Mouse (Mus musculus): Measurements from ENCODE around the gene Smad9. TPM values are rescaled to one million over a fixed set of nuclear protein-coding genes. Genes with fewer than 3 reads are reported as not detected.
"Not testable (repeated sequence)": the region's sequence is repeated elsewhere in the genome, so short reads cannot be mapped to it uniquely, and the experiment has no call there.

Gene Smad9
- polyA plus RNA-seq, 1 experiment, result 1.3 TPM

DNA sequence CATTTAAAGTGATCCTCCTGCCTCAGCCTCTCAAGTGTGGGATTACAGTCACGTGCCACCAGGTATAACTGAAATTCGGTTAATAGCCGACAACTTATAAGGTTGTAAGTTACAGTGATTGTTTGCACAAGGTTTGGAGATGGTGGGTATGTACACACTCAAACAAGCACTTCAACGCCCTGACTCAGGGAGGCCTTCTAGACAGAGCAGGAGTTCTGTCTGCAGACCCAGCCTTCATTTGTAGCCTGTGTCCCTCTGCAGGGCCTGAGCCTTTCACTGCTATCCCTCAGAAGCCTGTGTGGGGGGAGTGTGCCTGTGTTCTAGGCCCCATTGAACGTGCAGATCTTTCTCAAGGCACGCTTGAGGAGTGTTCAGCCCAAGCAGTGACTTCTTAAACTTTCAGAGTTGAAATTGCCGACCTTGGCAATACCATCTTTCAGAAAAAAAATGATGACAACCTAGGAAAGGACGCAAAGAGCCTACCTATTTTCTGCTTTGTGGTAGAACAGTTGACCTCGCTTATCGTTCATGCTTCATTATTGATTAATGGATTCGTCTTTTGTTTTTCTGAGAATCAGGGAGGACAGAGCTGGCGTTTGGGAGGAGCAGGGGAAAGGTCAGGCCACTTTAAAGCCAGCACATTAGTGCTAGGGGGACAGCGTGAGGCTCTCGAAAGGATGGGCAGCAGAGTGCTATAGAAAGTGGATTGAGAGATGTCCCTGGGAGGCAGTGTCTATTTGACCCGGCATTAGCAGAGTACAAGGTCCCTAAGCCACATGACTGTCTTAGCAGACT, 5.1 kb downstream of the Smad9 start:
- TF ChIP-seq CTCF (IDR thresholded peaks at IDR 0.05; ENCODE audit: borderline replicate concordance, extremely low read depth, insufficient read depth, insufficient read length), result no peak
- no peak for TF ChIP-seq POLR2A (IDR thresholded peaks at IDR 0.05; ENCODE audit: borderline replicate concordance, extremely low read depth, insufficient read depth, insufficient read length, poor library complexity, severe bottlenecking)
- DNase-seq (ENCODE audit: low read depth), result no peak

DNA sequence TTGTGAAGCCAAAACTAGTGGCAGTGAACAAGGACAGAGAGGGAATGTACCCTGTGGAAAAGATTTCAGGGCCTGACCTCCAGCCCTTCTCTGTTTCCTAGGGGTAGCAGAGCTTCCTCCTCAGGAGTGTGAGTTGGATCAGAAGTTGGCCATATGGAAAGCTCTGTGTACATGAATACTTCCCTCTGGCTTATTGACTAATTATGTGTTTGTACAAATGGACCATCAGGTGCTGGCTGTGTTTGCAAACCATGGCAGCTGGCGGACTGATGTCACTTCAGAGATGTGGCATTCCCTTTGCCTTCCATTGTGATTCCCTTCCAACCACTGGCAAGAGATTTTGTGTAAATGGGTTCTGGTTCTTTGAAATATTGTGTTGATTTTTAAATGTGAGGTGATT, 5.9 kb downstream of the Smad9 start:
- DNase-seq (ENCODE audit: low read depth), result peak; percentile 59
- TF ChIP-seq CTCF (IDR thresholded peaks at IDR 0.05; ENCODE audit: borderline replicate concordance, extremely low read depth, insufficient read depth, insufficient read length) (no peak), POLR2A (IDR thresholded peaks at IDR 0.05; ENCODE audit: borderline replicate concordance, extremely low read depth, insufficient read depth, insufficient read length, poor library complexity, severe bottlenecking) (no peak)

DNA sequence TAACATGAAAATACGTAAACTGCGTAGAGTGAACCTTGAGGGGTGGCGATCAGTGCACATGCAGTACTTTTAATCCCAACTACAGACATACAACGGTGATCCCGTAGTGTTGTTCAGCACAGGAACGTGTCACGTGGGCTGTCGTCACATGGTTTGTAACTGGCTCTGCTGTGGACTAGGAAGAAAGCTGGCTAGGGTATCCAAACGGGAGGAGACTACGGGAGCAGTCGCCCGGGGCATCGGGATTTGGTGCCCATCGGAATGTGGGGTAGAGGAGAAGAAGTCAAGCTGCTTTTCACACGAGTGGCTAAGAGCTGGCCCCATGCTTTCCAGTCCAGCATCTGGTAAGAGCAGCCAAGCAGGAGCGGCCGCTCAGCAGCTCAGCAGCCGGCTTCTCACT, 9.0 kb downstream of the Smad9 start:
- TF ChIP-seq POLR2A (IDR thresholded peaks at IDR 0.05; ENCODE audit: borderline replicate concordance, extremely low read depth, insufficient read depth, insufficient read length, poor library complexity, severe bottlenecking) (no peak), CTCF (IDR thresholded peaks at IDR 0.05; ENCODE audit: borderline replicate concordance, extremely low read depth, insufficient read depth, insufficient read length) (no peak)
- peak; percentile 65 for DNase-seq (ENCODE audit: low read depth)

DNA sequence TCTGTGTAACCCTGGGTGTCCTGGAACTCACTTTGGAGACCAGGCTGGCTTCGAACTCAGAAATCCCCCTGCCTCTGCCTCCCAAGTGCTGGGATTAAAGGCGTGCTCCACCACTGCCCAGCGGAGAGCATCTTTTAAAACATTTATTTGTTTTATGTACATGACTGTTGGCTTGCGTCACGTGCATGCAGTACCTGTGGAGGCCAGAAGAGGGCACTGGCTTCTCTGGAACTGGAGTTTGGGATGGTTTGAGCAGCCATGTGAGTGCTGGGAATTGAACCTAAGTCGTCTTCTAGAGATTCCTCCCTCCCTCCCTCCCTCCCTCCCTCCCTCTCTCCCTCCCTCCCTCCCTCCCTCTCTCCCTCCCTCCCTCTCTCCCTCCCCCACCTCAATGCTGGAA, 10.1 kb downstream of the Smad9 start:
- peak; percentile 33; the same call in 1 of the 2 replicates for TF ChIP-seq CTCF (IDR thresholded peaks at IDR 0.05; ENCODE audit: borderline replicate concordance, extremely low read depth, insufficient read depth, insufficient read length)
- not testable (repeated sequence) for DNase-seq (ENCODE audit: low read depth)

DNA sequence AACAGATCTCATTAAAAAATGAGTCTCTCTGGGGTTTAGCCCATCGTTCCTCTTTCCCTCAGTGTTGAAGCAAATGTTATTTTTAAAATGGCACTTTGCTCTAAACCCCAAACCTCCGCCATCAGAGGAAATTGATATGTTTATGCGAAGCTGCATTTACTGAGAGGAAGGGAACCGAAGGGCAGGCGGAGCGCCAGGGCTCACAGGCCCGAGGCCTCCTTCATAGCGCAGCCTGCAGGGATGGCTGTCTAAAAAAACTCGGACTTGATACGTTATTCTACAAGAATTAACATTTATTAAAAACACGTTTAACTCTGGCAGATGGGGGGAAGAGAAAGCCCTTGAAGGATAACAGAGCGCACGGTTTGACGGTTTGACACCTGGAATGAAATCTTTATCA, 10.7 kb downstream of the Smad9 start:
- TF ChIP-seq POLR2A (IDR thresholded peaks at IDR 0.05; ENCODE audit: borderline replicate concordance, extremely low read depth, insufficient read depth, insufficient read length, poor library complexity, severe bottlenecking) (no peak), CTCF (IDR thresholded peaks at IDR 0.05; ENCODE audit: borderline replicate concordance, extremely low read depth, insufficient read depth, insufficient read length) (no peak)
- no peak for DNase-seq (ENCODE audit: low read depth)

DNA sequence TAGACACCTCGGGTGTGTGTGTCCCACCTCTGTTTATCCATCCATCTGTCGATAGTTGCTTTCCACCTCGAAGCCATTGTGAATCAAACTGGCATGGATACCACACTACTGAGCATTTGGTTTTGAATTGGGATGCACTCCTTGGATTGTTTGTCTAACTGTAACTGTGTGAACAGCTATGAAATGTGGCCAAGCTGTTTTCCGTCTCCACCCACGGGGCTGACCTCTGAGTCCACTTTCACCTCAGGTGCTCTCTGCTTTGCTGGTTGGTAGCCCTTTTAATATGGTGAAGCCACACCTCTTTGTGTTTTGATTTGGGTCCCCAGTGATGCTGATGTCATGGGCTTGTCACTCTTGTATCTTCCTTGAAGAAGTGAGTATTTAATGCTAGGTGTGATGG, 11.4 kb downstream of the Smad9 start:
- no peak for TF ChIP-seq POLR2A (IDR thresholded peaks at IDR 0.05; ENCODE audit: borderline replicate concordance, extremely low read depth, insufficient read depth, insufficient read length, poor library complexity, severe bottlenecking)
- no peak for TF ChIP-seq CTCF (IDR thresholded peaks at IDR 0.05; ENCODE audit: borderline replicate concordance, extremely low read depth, insufficient read depth, insufficient read length)
- no peak for DNase-seq (ENCODE audit: low read depth)

DNA sequence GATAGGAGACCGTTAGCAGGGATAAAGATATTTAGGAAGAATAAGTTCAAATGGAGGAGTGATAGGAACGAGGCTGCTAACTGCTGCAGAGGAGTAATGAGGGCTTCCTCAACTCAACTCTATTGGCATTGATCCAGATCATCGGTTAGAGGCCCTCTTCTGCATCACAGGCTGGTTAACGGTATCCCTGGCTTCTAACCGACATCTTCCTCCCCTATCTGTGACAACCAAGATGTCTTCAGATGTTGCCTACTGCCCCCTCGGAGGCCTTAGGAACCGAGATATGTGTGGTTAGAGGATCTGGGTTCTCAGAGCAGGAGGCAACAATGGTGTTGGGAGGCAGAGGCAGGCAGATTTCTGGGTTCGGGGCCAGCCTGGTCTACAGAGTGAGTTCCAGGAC, 13.2 kb downstream of the Smad9 start:
- TF ChIP-seq POLR2A (IDR thresholded peaks at IDR 0.05; ENCODE audit: borderline replicate concordance, extremely low read depth, insufficient read depth, insufficient read length, poor library complexity, severe bottlenecking), result no peak
- TF ChIP-seq CTCF (IDR thresholded peaks at IDR 0.05; ENCODE audit: borderline replicate concordance, extremely low read depth, insufficient read depth, insufficient read length), result no peak
- DNase-seq (ENCODE audit: low read depth), result no peak

DNA sequence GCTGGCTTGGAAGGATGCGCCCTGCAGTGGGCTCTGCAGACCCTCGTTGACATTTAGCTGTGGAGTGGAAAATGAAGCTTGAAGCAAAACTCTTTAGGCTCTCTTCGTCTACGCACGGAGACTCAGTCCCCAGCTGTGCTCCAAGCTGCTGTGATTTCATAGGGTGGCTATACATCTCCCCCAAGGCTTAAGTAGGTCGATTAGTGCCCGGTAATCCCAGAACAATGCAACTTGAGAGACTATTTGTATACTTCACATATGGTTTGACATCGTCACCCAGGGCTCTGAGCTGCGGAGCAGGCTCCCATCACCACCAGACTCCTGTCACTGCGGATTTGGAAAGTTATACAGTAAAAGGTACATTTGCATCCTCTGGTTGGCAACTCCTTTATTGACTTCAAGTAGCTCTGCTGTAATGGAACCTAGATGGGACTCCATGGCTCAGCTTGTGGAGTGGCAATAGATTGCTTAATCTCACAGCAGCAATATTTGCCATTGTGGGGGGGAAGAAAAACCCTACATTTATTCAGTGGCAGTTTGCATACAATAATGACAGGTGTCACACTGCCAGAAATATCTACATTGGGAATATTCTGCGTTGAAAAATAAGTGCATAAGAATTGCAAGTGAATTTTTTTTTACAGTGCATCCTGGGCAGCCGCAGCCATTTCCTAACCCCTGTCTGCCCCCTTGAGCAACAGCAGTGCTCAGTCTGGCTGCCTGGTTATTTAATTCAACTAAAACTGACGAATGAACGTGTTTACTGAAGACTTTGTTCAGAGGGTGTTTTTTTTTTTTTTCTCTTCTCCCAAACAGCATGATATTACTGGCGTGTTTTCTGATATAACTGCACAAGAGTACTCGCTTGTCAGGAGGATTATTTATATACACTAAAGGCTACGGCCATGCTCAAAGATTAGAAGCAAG, 14.2 kb downstream of the Smad9 start:
- peak; percentile 7 for DNase-seq (ENCODE audit: low read depth)
- TF ChIP-seq CTCF (IDR thresholded peaks at IDR 0.05; ENCODE audit: borderline replicate concordance, extremely low read depth, insufficient read depth, insufficient read length) (no peak), POLR2A (IDR thresholded peaks at IDR 0.05; ENCODE audit: borderline replicate concordance, extremely low read depth, insufficient read depth, insufficient read length, poor library complexity, severe bottlenecking) (no peak)

DNA sequence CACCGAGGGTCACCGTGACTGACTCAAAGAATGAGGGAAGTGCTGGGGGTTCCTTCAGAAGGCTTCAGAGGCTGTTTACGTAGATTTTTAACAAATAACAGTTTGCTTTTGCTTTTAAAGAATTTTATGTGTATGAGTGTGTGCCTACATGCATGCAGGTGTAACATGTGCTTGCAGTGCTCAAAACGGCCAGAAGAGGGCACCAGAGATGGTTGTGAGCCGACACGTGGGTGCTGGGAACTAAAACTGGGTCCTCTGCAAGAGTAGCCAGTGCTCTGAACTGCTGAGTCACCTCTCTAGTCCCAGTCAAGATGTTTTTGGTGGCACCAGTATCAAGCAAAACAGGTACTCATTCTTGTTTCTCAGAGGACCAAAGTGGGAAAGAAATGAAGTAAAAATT, 18.2 kb downstream of the Smad9 start:
- DNase-seq (ENCODE audit: low read depth), result no peak
- TF ChIP-seq POLR2A (IDR thresholded peaks at IDR 0.05; ENCODE audit: borderline replicate concordance, extremely low read depth, insufficient read depth, insufficient read length, poor library complexity, severe bottlenecking) (no peak), CTCF (IDR thresholded peaks at IDR 0.05; ENCODE audit: borderline replicate concordance, extremely low read depth, insufficient read depth, insufficient read length) (no peak)

DNA sequence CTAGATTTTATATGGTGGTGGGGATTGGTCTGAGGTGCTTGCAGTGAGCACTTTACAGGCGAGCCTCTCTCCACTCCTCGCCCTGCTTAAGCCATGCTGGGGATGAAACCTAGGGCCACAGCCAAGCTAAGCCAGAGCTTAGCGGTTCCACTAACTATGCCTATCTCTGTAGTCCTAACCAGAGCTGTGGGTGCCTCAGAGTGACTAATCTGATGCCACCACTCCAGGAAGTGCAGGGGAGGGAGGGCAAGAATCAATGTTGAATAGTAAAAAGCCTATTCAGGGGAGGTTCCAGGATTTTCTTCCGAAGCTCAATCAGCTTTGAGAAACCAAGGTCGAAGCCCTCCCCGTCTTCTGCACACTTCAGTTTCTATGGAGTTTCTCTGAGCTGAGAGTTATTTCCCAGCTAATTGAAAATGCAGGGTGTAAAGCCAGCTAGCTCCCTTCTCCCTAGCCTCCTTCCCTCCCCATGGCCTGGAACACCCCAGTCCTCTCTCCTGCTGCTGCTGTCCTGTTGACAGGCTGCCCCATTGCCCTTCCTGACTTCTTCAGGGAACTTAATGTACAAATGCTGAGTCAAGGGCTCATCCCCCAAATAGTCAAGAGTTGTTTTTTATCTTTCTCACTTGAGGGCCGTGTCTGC, 20.7 kb downstream of the Smad9 start:
- no peak for TF ChIP-seq CTCF (IDR thresholded peaks at IDR 0.05; ENCODE audit: borderline replicate concordance, extremely low read depth, insufficient read depth, insufficient read length)
- no peak for TF ChIP-seq POLR2A (IDR thresholded peaks at IDR 0.05; ENCODE audit: borderline replicate concordance, extremely low read depth, insufficient read depth, insufficient read length, poor library complexity, severe bottlenecking)
- DNase-seq (ENCODE audit: low read depth), result no peak

DNA sequence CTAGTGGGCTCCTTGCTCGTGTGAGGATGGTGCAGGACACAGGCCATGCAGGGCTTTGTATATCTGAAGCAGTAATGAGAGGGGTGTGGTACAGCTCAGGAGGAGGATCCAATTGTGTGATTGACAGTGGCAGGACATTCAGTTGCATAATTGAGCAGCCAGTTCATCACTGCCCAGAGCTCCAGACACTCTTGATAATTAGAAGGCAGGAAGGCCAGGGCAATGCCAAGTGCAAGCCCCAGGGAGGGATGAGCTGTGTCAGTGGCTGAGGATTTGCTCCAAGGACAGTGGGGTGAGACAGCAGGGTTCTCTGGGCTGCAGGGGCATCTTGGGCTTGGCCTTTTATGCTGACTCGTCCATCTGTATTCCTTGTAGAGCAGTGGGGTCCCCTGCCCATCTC, 35.2 kb downstream of the Smad9 start:
- TF ChIP-seq CTCF (IDR thresholded peaks at IDR 0.05; ENCODE audit: borderline replicate concordance, extremely low read depth, insufficient read depth, insufficient read length) (no peak), POLR2A (IDR thresholded peaks at IDR 0.05; ENCODE audit: borderline replicate concordance, extremely low read depth, insufficient read depth, insufficient read length, poor library complexity, severe bottlenecking) (no peak)
- DNase-seq (ENCODE audit: low read depth), result no peak
